Mouse (Mus musculus): ENCODE data around the gene Alg14.

DNA sequence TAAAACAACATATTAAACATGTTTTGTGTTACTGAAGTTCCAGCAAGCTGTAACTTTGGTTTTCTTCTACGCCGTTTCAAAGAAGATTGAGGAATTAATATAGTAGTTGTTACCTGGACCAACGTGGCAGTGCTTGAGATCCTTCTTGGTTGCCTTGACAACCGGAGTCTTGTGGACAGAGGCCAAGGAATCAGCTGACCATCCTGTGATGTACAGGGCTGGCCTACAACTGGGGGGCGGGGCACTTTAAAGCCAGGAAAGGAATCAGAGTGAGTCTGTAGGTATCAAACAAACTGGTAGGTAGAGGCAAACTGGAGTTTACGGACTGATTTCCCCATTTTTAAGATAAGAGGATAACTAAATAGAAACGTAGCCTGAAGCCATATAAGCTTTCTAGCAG is 67.7 kb downstream of the Alg14 start:
- TF ChIP-seq POLR2A (IDR thresholded peaks at IDR 0.05; ENCODE audit: low read depth, low read length), result no peak
- TF ChIP-seq CTCF (IDR thresholded peaks at IDR 0.05; ENCODE audit: extremely low read depth, insufficient read length, insufficient replicate concordance, low read depth, low read length), result no peak

Data from small intestine, adult 2 months (tissue).